19 mouse cellular contexts compared by ENCODE assay signal in the genomic region with DNA sequence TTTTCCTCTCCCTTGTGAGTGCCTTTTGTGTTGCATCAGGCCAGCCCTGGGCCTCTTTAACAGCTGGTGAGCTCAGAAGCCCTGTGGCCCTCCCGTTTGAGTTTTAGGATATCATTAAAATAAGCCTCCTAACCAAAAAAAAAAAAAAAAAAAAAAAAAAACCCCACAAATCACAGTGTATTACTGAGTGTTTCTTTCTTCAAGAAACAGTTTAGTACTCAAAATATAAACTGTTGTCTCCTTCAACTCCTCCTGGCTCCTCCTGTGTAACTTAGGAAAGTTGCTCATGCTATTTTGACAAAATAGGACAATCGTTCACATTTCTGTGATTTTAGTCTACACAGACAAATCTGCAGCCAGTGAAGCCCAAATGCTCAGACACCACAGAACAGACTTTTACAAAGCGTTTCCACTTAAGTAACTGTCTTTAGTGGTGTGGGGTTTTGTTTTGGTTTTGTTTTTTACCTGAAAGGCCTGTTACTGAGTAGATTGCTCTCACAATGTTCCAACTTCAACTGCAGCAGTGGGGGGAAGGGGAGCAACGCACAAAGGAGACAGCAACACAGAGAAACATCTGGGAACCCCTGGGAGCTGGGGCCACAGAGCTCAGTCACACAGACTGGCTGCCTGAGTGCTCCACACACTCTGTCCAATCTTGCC. TPM values are rescaled to one million over a fixed set of nuclear protein-coding genes. Genes with fewer than 3 reads are reported as not detected.
DNase-seq lines count a peak whose midpoint lies in the region; ATAC-seq lines count a peak whose summit lies in the region.
"Had no signal": no experiment of that assay in that cellular context is flagged by ENCODE, and none has a peak within 500 bp of the region (broad histone marks: within the 10 kb centered on the region; RNA-seq: fewer than 3 reads in every experiment).

No protein-coding gene starts in this region.

- WGBS in hindbrain, embryonic 16.5 days, result 61% methylated on average over 4 of the region's 4 CpGs
- 74% methylated on average over 4 of the region's 4 CpGs for WGBS in hindbrain, embryonic 14.5 days
- 69% methylated on average over 4 of the region's 4 CpGs for WGBS in embryonic facial prominence, embryonic 14.5 days

- H3K27ac ChIP-seq in hindbrain, embryonic 16.5 days (ENCODE audit: low read depth, low read length), result no peak overlapping the region
- no peak overlapping the region for H3K27ac ChIP-seq in hindbrain, embryonic 14.5 days
- peak overlapping the region; percentile 45 for H3K27ac ChIP-seq in embryonic facial prominence, embryonic 14.5 days (replicated peaks; ENCODE audit: low read depth, low read length)
- H3K27ac ChIP-seq: forebrain, embryonic 10.5 days; hindbrain, postnatal 0 days; kidney, postnatal 0 days; midbrain, embryonic 13.5 days had no signal

- H3K4me1 ChIP-seq in hindbrain, embryonic 16.5 days (ENCODE audit: control insufficient read depth, insufficient read depth, low read depth, low read length), result no peaks in the 10 kb centered on the region
- H3K4me1 ChIP-seq in hindbrain, embryonic 14.5 days (replicated peaks; ENCODE audit: control insufficient read depth, insufficient read depth, low read length), result no peaks in the 10 kb centered on the region
- H3K4me1 ChIP-seq in embryonic facial prominence, embryonic 14.5 days (ENCODE audit: control insufficient read depth, insufficient read depth, low read length), result no peaks in the 10 kb centered on the region
- H3K4me1 ChIP-seq: midbrain, embryonic 13.5 days had no signal

- no peak for ATAC-seq in hindbrain, embryonic 16.5 days
- ATAC-seq in hindbrain, embryonic 14.5 days (ENCODE audit: low FRiP score), result no peak
- no peak for ATAC-seq in embryonic facial prominence, embryonic 14.5 days (ENCODE audit: low read depth)
- ATAC-seq: forebrain, postnatal 0 days; hindbrain, postnatal 0 days; lung, postnatal 0 days; midbrain, embryonic 13.5 days had no signal

- DNase-seq in hindbrain, embryonic 14.5 days (ENCODE audit: low spot score), result no peak
- DNase-seq in thymus, postnatal 0 days (ENCODE audit: low spot score), result peak; percentile 45
- no peak for DNase-seq in thymus, postnatal 25 days
- no peak for DNase-seq in embryonic facial prominence, embryonic 14.5 days (ENCODE audit: low spot score)
- DNase-seq in retina, postnatal 1 day, result no peak
- DNase-seq in frontal cortex, postnatal 14 days (ENCODE audit: low spot score in 2 of 2), result no peak
- DNase-seq: cerebellum, adult 8-10 months; forebrain, postnatal 0 days; heart, postnatal 4 days; kidney, adult 18-20 months; liver had no signal

- H3K27me3 ChIP-seq in hindbrain, embryonic 16.5 days (replicated peaks; ENCODE audit: control insufficient read depth, insufficient read depth, low read length), result no peaks in the 10 kb centered on the region
- H3K27me3 ChIP-seq in hindbrain, embryonic 14.5 days (ENCODE audit: control insufficient read depth, insufficient read depth, low read length), result no peaks in the 10 kb centered on the region
- no peaks in the 10 kb centered on the region for H3K27me3 ChIP-seq in embryonic facial prominence, embryonic 14.5 days (replicated peaks; ENCODE audit: control insufficient read depth, insufficient read depth, low read length)
- H3K27me3 ChIP-seq: midbrain, embryonic 13.5 days had no signal

- peak overlapping the region; percentile 26; the same call in 1 of the 2 replicates for H3K9ac ChIP-seq in hindbrain, embryonic 16.5 days (ENCODE audit: low read depth, low read length)
- no peak overlapping the region for H3K9ac ChIP-seq in hindbrain, embryonic 14.5 days
- H3K9ac ChIP-seq in embryonic facial prominence, embryonic 14.5 days (ENCODE audit: low read depth, low read length), result no peak overlapping the region
- H3K9ac ChIP-seq: forebrain, postnatal 0 days; midbrain, embryonic 13.5 days had no signal

- no peak overlapping the region for H3K4me2 ChIP-seq in hindbrain, embryonic 16.5 days (ENCODE audit: low read length)
- no peak overlapping the region for H3K4me2 ChIP-seq in hindbrain, embryonic 14.5 days (replicated peaks)
- H3K4me2 ChIP-seq in embryonic facial prominence, embryonic 14.5 days (ENCODE audit: low read depth, low read length), result no peak overlapping the region
- H3K4me2 ChIP-seq: heart, embryonic 11.5 days; midbrain, embryonic 13.5 days had no signal

- H3K4me3 ChIP-seq in hindbrain, embryonic 16.5 days (ENCODE audit: low read length), result no peak overlapping the region
- H3K4me3 ChIP-seq in hindbrain, embryonic 14.5 days (replicated peaks; ENCODE audit: low read length), result no peak overlapping the region
- no peak overlapping the region for H3K4me3 ChIP-seq in embryonic facial prominence, embryonic 14.5 days (ENCODE audit: low read depth, low read length)
- H3K4me3 ChIP-seq: forebrain, embryonic 10.5 days; midbrain, embryonic 13.5 days; myocyte had no signal

- H3K36me3 ChIP-seq in hindbrain, embryonic 16.5 days (ENCODE audit: control insufficient read depth, insufficient read depth, low read length), result no peaks in the 10 kb centered on the region
- no peaks in the 10 kb centered on the region for H3K36me3 ChIP-seq in hindbrain, embryonic 14.5 days (replicated peaks; ENCODE audit: control insufficient read depth, insufficient read depth)
- H3K36me3 ChIP-seq in embryonic facial prominence, embryonic 14.5 days (ENCODE audit: control insufficient read depth, insufficient read depth, low read length), result peaks cover 3% of the 10 kb centered on the region; the same call in 1 of the 2 replicates

- H3K9me3 ChIP-seq in hindbrain, embryonic 16.5 days (ENCODE audit: control insufficient read depth, low read length), result no peaks in the 10 kb centered on the region
- H3K9me3 ChIP-seq in hindbrain, embryonic 14.5 days (ENCODE audit: control insufficient read depth, low read length), result no peaks in the 10 kb centered on the region
- no peaks in the 10 kb centered on the region for H3K9me3 ChIP-seq in embryonic facial prominence, embryonic 14.5 days (ENCODE audit: control insufficient read depth, low read length)
- H3K9me3 ChIP-seq: forebrain, embryonic 10.5 days; midbrain, embryonic 13.5 days had no signal

RNA-seq across cellular contexts. Expression of a gene that starts 35.7 kb away (rescaled TPM):
- polyA plus RNA-seq in hindbrain, embryonic 16.5 days (2015; fragmentation: Nextera tagmentation; extraction: Ambion mirVana), result 42.7 and 49.9 TPM in 2 replicates
- polyA plus RNA-seq in hindbrain, embryonic 14.5 days (2014; fragmentation: Nextera tagmentation; extraction: Ambion mirVana), result 37.8 and 42.3 TPM in 2 replicates
- polyA plus RNA-seq in thymus, postnatal 0 days (2015; fragmentation: Nextera tagmentation; extraction: Ambion mirVana), result 35.5 and 39.5 TPM in 2 replicates
- 23.4 and 24.6 TPM in 2 replicates for polyA plus RNA-seq in embryonic facial prominence, embryonic 14.5 days (2014; fragmentation: Nextera tagmentation; extraction: Ambion mirVana)

RNA-seq across cellular contexts. Expression of a gene that starts 44.6 kb away (rescaled TPM):
- polyA plus RNA-seq in hindbrain, embryonic 16.5 days (2015; fragmentation: Nextera tagmentation; extraction: Ambion mirVana), result 183 and 193 TPM in 2 replicates
- polyA plus RNA-seq in hindbrain, embryonic 14.5 days (2014; fragmentation: Nextera tagmentation; extraction: Ambion mirVana), result 121 and 139 TPM in 2 replicates
- polyA plus RNA-seq in thymus, postnatal 0 days (2015; fragmentation: Nextera tagmentation; extraction: Ambion mirVana), result 143 and 144 TPM in 2 replicates
- polyA plus RNA-seq in embryonic facial prominence, embryonic 14.5 days (2014; fragmentation: Nextera tagmentation; extraction: Ambion mirVana), result 66.7 TPM in 2 replicates

RNA-seq across cellular contexts. Expression of a gene that starts 51.0 kb away (rescaled TPM):
- 16.1 and 16.2 TPM in 2 replicates for polyA plus RNA-seq in hindbrain, embryonic 16.5 days (2015; fragmentation: Nextera tagmentation; extraction: Ambion mirVana)
- 11.3 and 13.5 TPM in 2 replicates for polyA plus RNA-seq in hindbrain, embryonic 14.5 days (2014; fragmentation: Nextera tagmentation; extraction: Ambion mirVana)
- 120 and 121 TPM in 2 replicates for polyA plus RNA-seq in thymus, postnatal 0 days (2015; fragmentation: Nextera tagmentation; extraction: Ambion mirVana)
- 22.7 and 28.5 TPM in 2 replicates for polyA plus RNA-seq in embryonic facial prominence, embryonic 14.5 days (2014; fragmentation: Nextera tagmentation; extraction: Ambion mirVana)

RNA-seq across cellular contexts. Expression of a gene that starts 60.0 kb away (rescaled TPM):
- polyA plus RNA-seq in hindbrain, embryonic 16.5 days (2015; fragmentation: Nextera tagmentation; extraction: Ambion mirVana), result 35.1 and 43.7 TPM in 2 replicates
- polyA plus RNA-seq in hindbrain, embryonic 14.5 days (2014; fragmentation: Nextera tagmentation; extraction: Ambion mirVana), result 34.1 and 39.4 TPM in 2 replicates
- polyA plus RNA-seq in thymus, postnatal 0 days (2015; fragmentation: Nextera tagmentation; extraction: Ambion mirVana), result 20.1 and 20.9 TPM in 2 replicates
- polyA plus RNA-seq in embryonic facial prominence, embryonic 14.5 days (2014; fragmentation: Nextera tagmentation; extraction: Ambion mirVana), result 16.5 and 17.9 TPM in 2 replicates
